Mouse (Mus musculus): ENCODE results near the gene Fam45a.

DNA sequence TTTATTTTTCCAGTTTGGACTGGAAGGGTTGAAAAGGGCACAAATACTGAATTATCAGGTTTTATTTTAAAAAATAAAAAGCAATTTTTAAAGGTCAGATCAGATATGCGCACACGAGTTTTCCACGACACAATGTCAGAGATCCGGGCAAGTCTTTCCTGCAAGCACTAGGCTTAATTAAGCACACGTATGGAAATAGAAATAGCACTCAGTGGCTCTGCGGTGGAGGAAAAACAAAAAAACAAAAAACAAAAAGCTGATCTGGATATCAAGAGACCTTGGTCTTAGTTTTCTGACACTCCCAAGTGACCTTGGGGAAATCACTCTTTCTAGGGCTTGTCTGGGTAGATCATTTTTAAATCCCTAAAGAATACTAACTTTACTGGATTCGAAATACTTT is 21.9 kb upstream of the Fam45a start:
- TF ChIP-seq CTCF (IDR thresholded peaks at IDR 0.05), result no peak
- no peak for TF ChIP-seq EP300 (IDR thresholded peaks at IDR 0.05)

All from lung, postnatal 0 days (tissue).